Mouse (Mus musculus) CH12.LX (cell line): ENCODE results near the gene Tspan9. TPM values are rescaled to one million over a fixed set of nuclear protein-coding genes. Genes with fewer than 3 reads are reported as not detected.

Experiments used
- DNase-seq: peaks from one replicate; pipeline ENCODE4 v3.0.0-alpha.2; 2013; ENCODE audit errors: extremely low read depth
- H3K27ac ChIP-seq: 2 replicates; pipeline ENCODE4 v1.5.1; 2012; ENCODE audit warnings: low read depth, mild to moderate bottlenecking, control low read depth, moderate library complexity; ENCODE audit not compliant: insufficient read depth
- H3K27me3 ChIP-seq: replicated peaks from 2 replicates; pipeline ENCODE3; 2012; ENCODE audit warnings: inconsistent platforms
- H3K36me3 ChIP-seq, 2 experiments: replicated peaks in 1 of 2; 2 replicates each; pipeline versions ENCODE3 to v1.6.1; 2012; ENCODE audit warnings: inconsistent platforms in 1 of 2, low read length in 1 of 2, mild to moderate bottlenecking in 1 of 2, mixed read lengths in 1 of 2, moderate library complexity in 1 of 2; ENCODE audit not compliant: control insufficient read depth in 1 of 2, insufficient read depth in 1 of 2
- H3K4me1 ChIP-seq, 2 experiments: 2 replicates each; pipeline ENCODE4 v1.6.1; 2012; ENCODE audit warnings: inconsistent platforms in 1 of 2, moderate library complexity in 1 of 2; ENCODE audit not compliant: insufficient read depth in 2 of 2, control insufficient read depth in 1 of 2
- H3K4me2 ChIP-seq: 2 replicates; pipeline ENCODE4 v1.6.1; 2012; ENCODE audit warnings: low read depth, mild to moderate bottlenecking, control low read depth; ENCODE audit not compliant: poor library complexity, insufficient read depth, severe bottlenecking
- H3K4me3 ChIP-seq, 3 experiments: fragments of 150-350 bp in 1 of 3; sonication (generic) in 1 of 3; replicated peaks in 1 of 3; 2 replicates each; pipeline versions ENCODE3 to v1.5.1; 2011 to 2012; ENCODE audit warnings: low read depth in 2 of 3, low read length in 2 of 3, mild to moderate bottlenecking in 2 of 3, moderate library complexity in 2 of 3, control low read depth in 1 of 3, improper control_type of control experiment in 1 of 3, inconsistent platforms in 1 of 3, mixed read lengths in 1 of 3; ENCODE audit not compliant: poor library complexity in 1 of 3
- H3K79me2 ChIP-seq: replicated peaks from 2 replicates; pipeline ENCODE4 v1.6.1; 2012; ENCODE audit warnings: mild to moderate bottlenecking, moderate library complexity; ENCODE audit not compliant: control insufficient read depth, poor library complexity, insufficient read depth, severe bottlenecking; ENCODE audit errors: extremely low read depth
- H3K9ac ChIP-seq: 2 replicates; pipeline ENCODE4 v1.6.1; 2012; ENCODE audit warnings: low read depth, mild to moderate bottlenecking, control low read depth, moderate library complexity; ENCODE audit not compliant: insufficient read depth
- H3K9me3 ChIP-seq: replicated peaks from 2 replicates; pipeline ENCODE3; 2012; ENCODE audit warnings: low read length, inconsistent platforms, mixed read lengths
- BHLHE40 ChIP-seq: IDR thresholded peaks from 2 replicates; pipeline ENCODE4 v1.6.1; 2011; ENCODE audit warnings: mild to moderate bottlenecking, low read depth, low read length, improper control_type of control experiment
- CHD1 ChIP-seq: IDR thresholded peaks from 2 replicates; pipeline ENCODE4 v1.6.1; 2012; ENCODE audit warnings: low read depth, low read length, improper control_type of control experiment, inconsistent platforms
- EP300 ChIP-seq: IDR thresholded peaks from 2 replicates; pipeline ENCODE4 v1.6.1; 2011; ENCODE audit warnings: low read length, improper control_type of control experiment
- JUND ChIP-seq: conservative IDR thresholded peaks from 2 replicates; pipeline ENCODE4 v1.6.1; 2011; ENCODE audit warnings: low read depth, low read length, improper control_type of control experiment
- MAX ChIP-seq: IDR thresholded peaks from 2 replicates; pipeline ENCODE4 v1.6.1; 2011; ENCODE audit warnings: low read length, improper control_type of control experiment
- MXI1 ChIP-seq: IDR thresholded peaks from 2 replicates; pipeline ENCODE4 v1.6.1; 2011; ENCODE audit warnings: mild to moderate bottlenecking, low read depth, low read length, improper control_type of control experiment
- MYC ChIP-seq: IDR thresholded peaks from 2 replicates; pipeline ENCODE4 v1.6.1; 2011; ENCODE audit warnings: low read depth, mild to moderate bottlenecking, improper control_type of control experiment, low read length
- NELFE ChIP-seq: IDR thresholded peaks from 2 replicates; pipeline ENCODE4 v1.6.1; 2011; ENCODE audit warnings: low read depth, low read length, improper control_type of control experiment
- NRF1 ChIP-seq: IDR thresholded peaks from 2 replicates; pipeline ENCODE4 v1.6.1; 2014; ENCODE audit warnings: low read depth, mild to moderate bottlenecking, inconsistent platforms, low read length, improper control_type of control experiment, moderate library complexity
- PAX5 ChIP-seq: IDR thresholded peaks from 2 replicates; pipeline ENCODE4 v1.6.1; 2012; ENCODE audit warnings: low read length, inconsistent platforms, mixed read lengths
- SIN3A ChIP-seq: IDR thresholded peaks from 2 replicates; pipeline ENCODE4 v1.6.1; 2012; ENCODE audit warnings: low read length, improper control_type of control experiment, inconsistent platforms
- SMC3 ChIP-seq: IDR thresholded peaks from 2 replicates; pipeline ENCODE4 v1.6.1; 2011; ENCODE audit warnings: low read depth, low read length, improper control_type of control experiment
- TBP ChIP-seq: conservative IDR thresholded peaks from 2 replicates; pipeline ENCODE4 v1.6.1; 2011; ENCODE audit warnings: low read depth, low read length, improper control_type of control experiment
- TCF12 ChIP-seq: IDR thresholded peaks from 2 replicates; pipeline ENCODE4 v1.6.1; 2014; ENCODE audit warnings: low read depth, mild to moderate bottlenecking, inconsistent platforms, low read length, improper control_type of control experiment
- USF1 ChIP-seq: IDR thresholded peaks from 2 replicates; pipeline ENCODE4 v1.6.1; 2014; ENCODE audit warnings: low read depth, mild to moderate bottlenecking, inconsistent platforms, low read length, improper control_type of control experiment
- USF2 ChIP-seq: conservative IDR thresholded peaks from 2 replicates; pipeline ENCODE4 v1.6.1; 2011; ENCODE audit warnings: low read depth, low read length, improper control_type of control experiment
- ZC3H11A ChIP-seq: IDR thresholded peaks from 2 replicates; pipeline ENCODE4 v1.6.1; 2012; ENCODE audit warnings: low read depth, mild to moderate bottlenecking, inconsistent platforms, low read length, improper control_type of control experiment
- ZMIZ1 ChIP-seq: IDR thresholded peaks from 2 replicates; pipeline ENCODE4 v1.6.1; 2012; ENCODE audit warnings: low read depth, mild to moderate bottlenecking, inconsistent platforms, low read length, improper control_type of control experiment
- ZNF384 ChIP-seq: IDR thresholded peaks from 2 replicates; pipeline ENCODE4 v1.6.1; 2012; ENCODE audit warnings: low read depth, low read length, improper control_type of control experiment, inconsistent platforms
- dilution Hi-C: fragments of 300-500 bp; cut with MboI; formaldehyde crosslinking; loops from 2 replicates; pipeline ENCODE4 v1.14.3; 2020; ENCODE audit warnings: low sequenced_read_pairs; ENCODE audit not compliant: extremely low pct_unique_long_range_greater_than_20kb, extremely low pct_ligation_motif_present
- in situ Hi-C: fragments of 300-500 bp; cut with MboI; formaldehyde crosslinking; loops from 3 replicates; pipeline ENCODE4 v1.14.3; 2019; ENCODE audit warnings: low sequenced_read_pairs, low pct_ligation_motif_present, low pct_unique_long_range_greater_than_20kb, mixed read lengths
- polyA plus RNA-seq: library from polyadenylated mRNA; unstranded; fragments of >175 nt; gene quantifications from 2 replicates; pipeline ENCODE4 v1.2.1, GENCODE M21; 2012; ENCODE audit warnings: low read depth; ENCODE audit not compliant: insufficient read length
- total RNA-seq, 2 experiments: library from RNA; depleted of rRNA; stranded (reverse); fragments of 300-350 nt in 1 of 2; fragments of >200 nt in 1 of 2; gene quantifications; 2 replicates each; pipeline ENCODE4 v1.2.3; 2012 to 2014

Gene Tspan9
- total and polyA plus RNA-seq, 3 experiments, result 0.40 to 0.98 (median 0.71) TPM

GRCm38 (mm10) chr6:128036597-128036996 is 106.8 kb downstream of the Tspan9 start:
- DNase-seq, result no peak
- Histone ChIP-seq H3K4me1 (no peaks in the 10 kb centered on the region), H3K4me3 (no peak overlapping the region), H3K27me3 (peaks cover 87% of the 10 kb centered on the region), H3K4me2 (no peak overlapping the region), H3K27ac (no peak overlapping the region), H3K9me3 (peaks cover 2% of the 10 kb centered on the region), H3K79me2 (no peaks in the 10 kb centered on the region), H3K36me3 (no peaks in the 10 kb centered on the region), H3K9ac (no peak overlapping the region)
- TF ChIP-seq NRF1 (no peak), ZC3H11A (no peak), CHD1 (no peak), PAX5 (no peak), USF2 (no peak), NELFE (no peak), JUND (no peak)
- dilution Hi-C loops, result no loop called here
- in situ Hi-C loops, result no loop called here

- TF ChIP-seq USF2 (no peak), CHD1 (no peak), MYC (no peak), TBP (no peak), TCF12 (no peak), ZNF384 (no peak), EP300 (no peak), JUND (no peak), NELFE (no peak), USF1 (no peak), ZMIZ1 (no peak), MAX (no peak), MXI1 (no peak), SIN3A (no peak), SMC3 (no peak), BHLHE40 (no peak)
- H3K4me2 ChIP-seq, result no peak overlapping the region
- peaks cover 87% of the 10 kb centered on the region for H3K27me3 ChIP-seq
- in situ Hi-C loops (no loop called here), dilution Hi-C loops (no loop called here)
- H3K4me3 ChIP-seq, result no peak overlapping the region
- no peak overlapping the region for H3K9ac ChIP-seq
- DNase-seq, result no peak
- no peaks in the 10 kb centered on the region for H3K4me1 ChIP-seq
- H3K27ac ChIP-seq, result no peak overlapping the region
- no peaks in the 10 kb centered on the region for H3K36me3 ChIP-seq
- H3K9me3 ChIP-seq, result peaks cover 2% of the 10 kb centered on the region
- no peaks in the 10 kb centered on the region for H3K79me2 ChIP-seq
Observed at GRCm38 (mm10) chr6:128035930-128036309, 107.5 kb downstream of the Tspan9 start.
